Mouse (Mus musculus): ENCODE data around the gene Vcp.

- no peak for TF ChIP-seq CTCF (conservative IDR thresholded peaks at IDR 0.05; ENCODE audit: low read length)
- no peak for TF ChIP-seq NANOG (IDR thresholded peaks at IDR 0.05; ENCODE audit: borderline replicate concordance, low read length)
Observed at GRCm38 (mm10) chr4:42949051-42949675, 51.1 kb downstream of the Vcp start.

Measured in E14TG2a.4 (cell line).